Mouse (Mus musculus): ENCODE results near the gene Tas2r109.
"Not testable (repeated sequence)": the region's sequence is repeated elsewhere in the genome, so short reads cannot be mapped to it uniquely, and the experiment has no call there.

The Tas2r109 gene

GRCm38 (mm10) chr6:132980865-132981264 is at the start of gene Tas2r109:
Tas2r109 (minus strand) TSS chr6:132980965.
- DNase-seq (ENCODE audit: low spot score): no peak

- DNase-seq (ENCODE audit: low spot score): no peak
Measured at GRCm38 (mm10) chr6:132957819-132958218, 22.9 kb downstream of the Tas2r109 start, which contains the start of gene Tas2r131. Tas2r131 (minus strand) TSS chr6:132957919.

- no peak for DNase-seq (ENCODE audit: low spot score)
Measured at GRCm38 (mm10) chr6:132950802-132951201, 30.0 kb downstream of the Tas2r109 start, which contains the start of gene Tas2r129. Tas2r129 (plus strand) TSS chr6:132951102.

GRCm38 (mm10) chr6:132941376-132941775 is 39.4 kb downstream of the Tas2r109 start:
- DNase-seq (ENCODE audit: low spot score): not testable (repeated sequence)

Data from layer of hippocampus, adult 11-12 months (tissue).